Mouse (Mus musculus) liver, adult (tissue): Measurements from ENCODE around the gene Siglec1.

Experiments
- GATA4 ChIP-seq: IDR thresholded peaks from 2 replicates; pipeline ENCODE4 v1.6.1; 2014; ENCODE audit warnings: mild to moderate bottlenecking, low read length; ENCODE audit not compliant: insufficient replicate concordance

Gene Siglec1

DNA sequence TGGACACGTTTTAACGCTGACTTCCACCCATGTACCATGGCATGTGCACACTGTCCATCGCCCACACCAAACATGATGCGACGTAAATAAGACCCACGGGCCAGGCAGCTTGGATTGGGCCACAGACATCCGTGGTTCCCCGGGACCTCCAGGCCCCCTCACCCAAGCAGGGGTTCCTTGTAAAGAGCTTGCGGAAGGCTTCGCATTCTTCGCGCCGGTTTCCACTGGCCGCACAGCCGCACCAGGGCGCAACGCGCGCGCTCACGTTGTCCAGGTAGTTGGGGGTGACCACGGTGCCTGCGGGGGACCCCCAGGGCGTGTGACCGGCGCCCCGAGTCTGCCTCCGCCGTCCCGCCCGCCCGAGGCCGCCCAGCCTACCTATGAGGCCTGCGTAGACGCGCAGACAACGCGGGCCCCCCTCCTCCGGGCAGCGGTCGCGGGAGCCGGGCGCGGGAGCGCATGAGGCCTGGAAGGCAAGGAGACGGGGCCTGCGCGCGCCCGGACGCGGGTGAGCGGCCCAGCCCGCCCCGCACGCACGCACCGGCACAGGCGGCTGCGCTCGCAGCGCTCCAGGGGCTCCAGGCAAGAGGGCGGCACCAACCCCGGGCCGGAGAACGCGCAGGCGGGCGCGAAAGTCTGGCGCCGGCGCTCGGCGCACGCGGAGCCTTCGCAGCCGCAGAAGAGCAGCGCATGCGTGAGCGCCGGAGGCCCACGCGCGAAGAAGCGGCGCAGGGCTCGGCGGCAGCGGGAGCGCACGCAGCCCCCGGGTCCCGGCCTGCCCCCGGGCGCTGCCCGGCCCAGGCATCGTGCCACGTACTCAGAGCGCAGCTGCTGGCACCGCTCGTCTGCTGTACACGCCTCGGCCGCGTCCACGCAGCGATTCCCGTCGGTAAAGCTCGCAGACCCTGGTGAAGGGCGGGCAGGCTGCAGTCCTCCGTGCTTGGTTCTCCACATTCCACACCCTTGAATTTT lies 45.4 kb downstream of the Siglec1 start:
- TF ChIP-seq GATA4, result no peak

DNA sequence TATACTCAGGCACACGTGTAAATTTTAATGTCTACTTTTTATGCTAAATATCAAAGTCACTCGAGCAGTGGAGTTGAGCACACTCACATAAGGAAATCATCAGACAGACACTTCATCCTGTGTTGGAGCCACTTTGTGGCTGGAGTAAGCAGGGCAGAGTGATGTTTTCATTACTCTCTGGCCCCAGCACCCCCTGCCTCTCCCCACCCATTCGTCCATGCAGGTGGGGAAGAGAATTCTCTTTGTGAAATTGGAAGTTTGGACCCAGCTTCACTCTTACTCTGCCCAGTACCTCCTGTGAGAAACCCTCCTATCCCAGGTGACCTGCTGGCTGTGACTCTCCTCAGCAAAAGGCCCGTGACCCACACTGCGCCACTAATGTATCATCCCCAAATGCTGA lies 47.9 kb downstream of the Siglec1 start:
- TF ChIP-seq GATA4, result no peak

DNA sequence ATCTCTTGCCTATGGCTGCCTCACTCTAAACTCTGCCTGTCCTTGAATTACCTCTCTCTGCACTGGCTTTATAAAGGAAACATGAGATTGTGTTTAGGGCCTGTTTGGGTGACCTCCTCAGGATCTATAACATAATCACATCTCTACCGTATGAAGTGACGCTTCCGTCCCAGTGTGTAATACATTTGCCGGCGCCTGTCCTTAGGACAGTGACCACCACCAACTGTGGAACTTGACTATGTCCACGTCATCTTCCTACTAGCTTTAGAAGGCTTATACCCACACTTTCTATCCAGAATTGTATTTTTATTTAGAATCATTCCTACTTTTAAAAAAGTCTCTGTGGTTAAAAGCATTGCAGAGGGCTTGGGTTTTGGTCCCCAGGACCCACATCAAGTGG lies 48.4 kb downstream of the Siglec1 start:
- no peak for TF ChIP-seq GATA4

DNA sequence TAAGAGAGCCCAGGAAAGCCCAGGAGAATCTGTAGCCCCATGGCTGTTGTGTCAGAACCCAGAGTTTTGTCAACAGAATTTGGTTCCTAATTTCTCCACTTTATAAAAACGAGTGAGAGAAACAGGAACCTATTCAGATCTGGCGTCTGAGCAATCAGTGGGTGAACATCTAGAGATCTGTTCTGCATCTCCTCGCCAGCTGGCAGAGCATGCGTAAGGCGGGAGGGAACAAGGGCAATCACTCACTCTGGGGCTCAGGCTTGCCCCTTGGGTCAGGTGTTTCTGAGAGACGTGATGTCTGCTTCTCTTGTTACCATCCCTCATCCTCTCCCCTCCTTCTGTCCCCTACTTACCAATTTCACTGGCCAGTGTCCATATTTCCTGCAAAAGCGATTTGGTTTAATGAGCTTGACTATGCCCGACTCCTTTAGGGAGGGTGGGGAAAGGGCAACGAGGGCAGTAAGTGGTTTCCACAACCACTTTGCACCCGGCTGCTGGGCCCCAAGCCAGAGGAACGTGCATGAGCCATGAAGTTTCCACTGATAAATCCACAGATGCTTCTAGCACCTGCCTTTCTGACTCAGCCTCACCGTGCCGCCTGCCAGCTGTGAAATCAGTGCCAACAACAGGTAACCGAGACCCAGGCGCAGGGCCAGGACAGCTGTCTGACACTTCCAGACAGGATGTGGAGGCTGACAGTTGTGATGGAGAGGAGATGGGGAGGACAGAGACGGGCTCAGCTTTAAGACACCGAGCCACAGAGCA lies 49.2 kb downstream of the Siglec1 start:
- TF ChIP-seq GATA4, result no peak

DNA sequence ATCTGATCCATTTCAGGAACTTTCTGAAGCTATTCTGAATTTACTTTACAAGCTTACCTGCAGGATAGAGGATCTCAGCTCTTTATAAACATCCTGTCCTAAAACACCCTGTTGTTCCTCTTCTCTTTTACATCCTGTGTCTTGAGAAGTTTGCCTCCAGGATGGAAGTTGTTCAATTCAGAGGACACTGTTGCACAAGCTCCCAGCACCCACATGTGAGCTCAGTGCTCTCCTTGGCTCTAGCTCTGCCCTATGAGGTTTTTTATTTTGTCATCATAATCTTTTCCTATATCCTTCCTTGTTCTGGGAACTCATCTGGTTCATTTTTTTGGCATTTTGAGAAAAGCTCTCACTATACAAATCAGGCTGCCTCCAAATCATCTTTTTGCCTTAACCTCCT lies 49.8 kb downstream of the Siglec1 start:
- TF ChIP-seq GATA4, result no peak

DNA sequence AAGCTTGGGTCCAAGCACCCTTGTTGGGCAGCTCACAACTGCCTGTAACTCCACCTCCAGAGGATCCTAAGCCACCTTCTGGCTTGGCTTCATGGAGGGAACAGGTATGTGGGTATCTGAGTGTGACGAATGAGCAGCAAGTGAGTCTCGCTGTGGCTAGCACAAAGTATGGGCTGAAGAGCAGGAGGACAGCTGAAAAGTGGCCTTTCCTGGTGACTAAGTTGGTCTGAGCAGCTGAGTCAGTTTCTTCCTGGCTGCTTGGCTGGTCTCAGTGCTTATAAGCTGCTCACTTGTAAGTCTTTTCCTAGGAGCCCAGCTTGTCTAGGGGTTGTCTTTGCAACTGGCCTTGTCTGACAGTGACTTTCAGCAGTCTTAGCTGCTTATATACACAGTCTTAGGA lies 50.2 kb downstream of the Siglec1 start:
- TF ChIP-seq GATA4, result no peak

DNA sequence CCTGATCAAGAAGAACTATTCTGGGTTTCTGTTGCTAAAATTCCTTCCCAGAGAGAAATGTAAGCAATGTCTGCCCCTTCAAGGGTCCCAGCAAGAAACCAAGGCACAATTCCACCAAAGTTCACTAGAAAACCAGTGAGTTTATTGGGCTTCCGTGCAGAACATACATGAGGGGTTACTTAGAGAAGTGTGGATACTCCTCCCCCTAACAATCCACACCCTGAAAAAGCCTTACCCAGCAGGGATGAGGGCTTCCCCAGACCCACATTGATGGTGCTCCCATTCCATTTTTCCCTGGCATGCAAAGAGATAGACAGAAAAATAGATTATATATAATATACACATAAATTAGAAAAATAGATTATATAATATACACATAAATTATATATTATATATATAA lies 55.6 kb downstream of the Siglec1 start:
- TF ChIP-seq GATA4, result no peak

DNA sequence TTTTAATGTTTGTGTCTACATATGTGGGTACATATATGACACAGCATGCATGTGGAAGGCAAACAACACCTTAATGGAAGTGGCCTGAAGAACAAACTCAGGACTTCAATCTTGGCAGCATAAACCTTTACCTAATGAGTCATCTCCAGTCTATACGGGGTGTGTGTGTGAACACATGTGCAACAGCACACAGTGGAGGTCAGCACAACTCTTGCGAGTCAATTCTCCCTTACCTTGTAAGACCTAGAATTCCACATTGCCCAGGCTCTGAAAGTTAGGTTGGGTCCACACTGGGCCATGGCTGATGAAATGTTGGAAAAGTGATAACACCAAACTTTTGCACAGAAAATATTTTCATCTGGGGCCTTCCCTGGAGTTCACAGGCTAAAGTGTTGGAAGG lies 56.0 kb downstream of the Siglec1 start:
- TF ChIP-seq GATA4, result no peak

DNA sequence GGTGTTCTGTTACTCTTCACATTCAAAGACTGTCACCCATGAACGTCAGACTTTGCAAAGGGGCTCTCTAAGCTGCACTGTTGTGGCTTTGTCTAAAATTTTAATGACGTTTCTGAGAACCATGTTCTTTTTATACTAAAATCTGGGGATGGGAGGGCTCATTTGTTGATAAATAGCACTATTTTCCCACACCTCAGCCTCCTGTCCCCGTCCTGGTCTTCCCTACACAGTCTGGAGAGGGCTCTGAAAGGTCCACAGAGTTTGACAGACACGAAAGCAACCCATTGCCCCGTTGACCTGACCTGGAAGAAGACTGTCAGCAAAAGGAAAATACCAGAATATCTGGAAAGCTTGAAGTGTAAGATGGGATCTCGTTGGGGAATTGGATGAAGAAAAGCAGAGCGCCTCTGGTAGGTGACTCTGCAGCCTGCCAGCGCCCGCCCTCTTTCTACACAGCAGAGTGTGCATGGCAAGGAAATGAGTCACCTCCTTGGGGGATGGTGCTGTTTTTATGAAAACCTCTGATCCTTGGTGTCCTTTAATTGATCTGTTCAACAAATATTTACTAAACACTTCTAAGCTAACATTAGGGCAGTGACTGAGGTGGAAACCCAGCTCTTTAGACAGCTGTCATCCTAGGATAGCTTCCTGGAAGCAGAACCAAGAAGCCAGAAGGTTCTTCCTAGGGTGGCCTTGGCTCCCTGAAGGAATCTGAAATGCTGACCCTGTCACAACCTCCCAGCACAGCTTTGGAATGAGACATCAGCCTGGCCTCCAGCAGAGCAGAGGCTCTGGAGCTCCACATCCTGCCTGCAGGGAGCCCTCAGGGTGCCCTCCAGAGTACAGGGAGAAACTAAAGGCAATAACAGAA lies 57.3 kb downstream of the Siglec1 start:
- no peak for TF ChIP-seq GATA4

DNA sequence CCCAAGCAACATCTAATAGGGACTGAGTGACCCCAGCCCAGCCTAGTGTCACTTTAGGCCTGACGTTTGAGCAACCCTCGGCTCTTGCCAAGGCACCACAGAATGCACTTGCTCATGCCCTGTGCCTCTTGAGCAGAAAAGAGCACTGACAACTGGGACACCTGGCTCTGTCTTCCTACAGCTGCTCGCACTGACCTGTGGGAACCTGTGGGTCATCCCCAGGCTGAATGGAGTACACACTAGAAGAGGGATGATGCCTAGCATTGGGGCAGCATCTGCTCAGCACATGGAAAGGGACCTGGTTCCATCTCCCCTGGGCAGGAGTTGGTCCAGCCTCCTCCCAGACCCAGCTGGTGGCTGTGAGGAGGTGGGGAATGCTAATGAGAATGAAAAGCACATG lies 59.6 kb downstream of the Siglec1 start:
- no peak for TF ChIP-seq GATA4

DNA sequence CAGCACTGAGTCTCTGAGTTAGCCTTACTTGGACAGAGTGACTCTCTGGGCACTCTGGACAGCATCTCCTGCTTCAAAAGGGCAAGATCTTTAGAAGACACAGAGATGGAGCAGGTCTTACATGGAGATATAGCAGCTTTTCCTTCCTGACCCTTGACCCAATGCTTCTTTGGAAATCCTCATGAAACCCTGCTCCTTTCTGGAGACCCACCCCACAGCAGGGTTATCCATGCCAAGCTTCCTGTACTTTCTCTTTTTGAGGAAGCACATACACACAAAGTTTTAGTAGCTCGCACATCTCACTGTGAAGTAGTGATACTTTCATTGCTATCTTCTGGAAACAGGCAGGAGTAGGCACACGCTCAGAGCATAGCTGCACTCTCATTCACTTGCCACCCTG lies 61.3 kb downstream of the Siglec1 start:
- peak; percentile 26; the same call in 1 of the 2 replicates for TF ChIP-seq GATA4
